Mouse (Mus musculus) heart, adult 2 months (tissue): ENCODE measurements around the gene Mfsd6l. TPM values are rescaled to one million over a fixed set of nuclear protein-coding genes. Genes with fewer than 3 reads are reported as not detected.
A peak's percentile ranks its signal among the peaks of the same experiment; 100 is the strongest.

Source experiments
- DNase-seq, 2 experiments: peaks; one replicate each; pipeline ENCODE4 v3.0.0; 2021
- H3K27ac ChIP-seq: fragments of 200-600 bp; 2 replicates; pipeline ENCODE4 v1.8.1; 2022
- H3K27me3 ChIP-seq: fragments of 200-500 bp; 2 replicates; pipeline ENCODE4 v1.6.1; 2012; ENCODE audit warnings: mild to moderate bottlenecking, low read length, inconsistent platforms, mixed read lengths; ENCODE audit not compliant: control insufficient read depth, insufficient read depth
- H3K36me3 ChIP-seq: fragments of 200-500 bp; 2 replicates; pipeline ENCODE4 v1.6.1; 2012; ENCODE audit warnings: low read length, inconsistent platforms; ENCODE audit not compliant: control insufficient read depth, insufficient read depth
- H3K4me1 ChIP-seq: fragments of 200-500 bp; 2 replicates; pipeline ENCODE4 v1.6.1; 2011; ENCODE audit warnings: low read length; ENCODE audit not compliant: control insufficient read depth, insufficient read depth
- H3K4me3 ChIP-seq: fragments of 200-600 bp; 2 replicates; pipeline ENCODE4 v1.8.1; 2022
- H3K79me2 ChIP-seq: fragments of 200-500 bp; replicated peaks from 2 replicates; pipeline ENCODE4 v1.6.1; 2012; ENCODE audit warnings: mild to moderate bottlenecking, inconsistent platforms, low read length, moderate library complexity, mixed read lengths; ENCODE audit not compliant: control insufficient read depth, insufficient read depth
- H3K9ac ChIP-seq: fragments of 200-500 bp; 2 replicates; pipeline ENCODE4 v1.6.1; 2012; ENCODE audit warnings: low read depth, mild to moderate bottlenecking, control low read depth, inconsistent platforms, low read length, mixed read lengths
- CTCF ChIP-seq: fragments of 200-600 bp; IDR thresholded peaks from 2 replicates; pipeline ENCODE4 v1.8.1; 2022; ENCODE audit warnings: antibody characterized with exemption, mild to moderate bottlenecking, moderate library complexity
- EP300 ChIP-seq: fragments of 200-500 bp; IDR thresholded peaks from 2 replicates; pipeline ENCODE4 v1.6.1; 2011; ENCODE audit warnings: low read depth, low read length, control low read depth; ENCODE audit not compliant: insufficient read depth
- POLR2A ChIP-seq: fragments of 200-500 bp; IDR thresholded peaks from 2 replicates; pipeline ENCODE4 v1.6.1; 2011; ENCODE audit warnings: mild to moderate bottlenecking, low read depth, low read length, control low read depth; ENCODE audit not compliant: insufficient read depth
- WGBS: fragments of 180-500 bp; shearing (Covaris S2); methylation state at CpG from one replicate; pipeline ENCODE4 v1.1.7; 2018; 5-methylcytosine and 5-hydroxymethylcytosine counted together
- intact Hi-C: fragments of 180-260 bp; cut with DNase I; formaldehyde crosslinking; loops from one replicate; pipeline ENCODE4 v1.15.1; 2025
- polyA plus RNA-seq: library from polyadenylated mRNA; depleted of rRNA; stranded (reverse); fragments of >200 nt; gene quantifications from 2 replicates; pipeline ENCODE4 v1.2.3, GENCODE M21; 2012
- total RNA-seq, 2 experiments: library from RNA; stranded (reverse); gene quantifications; 2 replicates each; pipeline ENCODE4 v1.2.3; 2021

The Mfsd6l gene
- total and polyA plus RNA-seq, 3 experiments, result 0.61 TPM; not detected in 2

- no peaks in the 10 kb centered on the region for H3K27me3 ChIP-seq
- DNase-seq, result no peak
- intact Hi-C loops, result loop anchor here (5.0 kb wide), 2 partner anchors 121 to 136 kb away; no protein-coding TSS in a partner anchor
Observed at GRCm38 (mm10) chr11:68585890-68586289, 29.9 kb downstream of the Mfsd6l start.

GRCm38 (mm10) chr11:68586721-68587120, 30.7 kb downstream of the Mfsd6l start, which contains the start of gene Ccdc42:
Ccdc42 (plus strand) TSS chr11:68587021.
- intact Hi-C loops, result loop anchor here (5.0 kb wide), 2 partner anchors 121 to 136 kb away; no protein-coding TSS in a partner anchor
- TF ChIP-seq EP300 (no peak), CTCF (no peak), POLR2A (no peak)
- H3K4me1 ChIP-seq, result no peaks in the 10 kb centered on the region; the same call in 1 of the 2 replicates
- no peaks in the 10 kb centered on the region for H3K79me2 ChIP-seq
- H3K36me3 ChIP-seq, result no peaks in the 10 kb centered on the region
- H3K4me3 ChIP-seq, result no peak within 1 kb of the TSS
- 83% methylated on average over 5 of the region's 5 CpGs for WGBS
- DNase-seq, result no peak
- no peak within 1 kb of the TSS for H3K9ac ChIP-seq
- H3K27ac ChIP-seq, result no peak within 1 kb of the TSS
- H3K27me3 ChIP-seq, result no peaks in the 10 kb centered on the region

More at GRCm38 (mm10) chr11:68585890-68586289, 29.9 kb downstream of the Mfsd6l start:
- WGBS, result 30% methylated on average over 3 of the region's 3 CpGs
- H3K4me1 ChIP-seq, result no peaks in the 10 kb centered on the region; the same call in 1 of the 2 replicates
- H3K27ac ChIP-seq, result no peak overlapping the region
- H3K79me2 ChIP-seq, result no peaks in the 10 kb centered on the region
- H3K36me3 ChIP-seq, result no peaks in the 10 kb centered on the region
- TF ChIP-seq CTCF (peak; percentile 59), EP300 (no peak), POLR2A (no peak)
- H3K9ac ChIP-seq, result no peak overlapping the region
- H3K4me3 ChIP-seq, result no peak overlapping the region

- Histone ChIP-seq H3K79me2 (no peaks in the 10 kb centered on the region), H3K4me3 (no peak overlapping the region), H3K36me3 (no peaks in the 10 kb centered on the region), H3K9ac (no peak overlapping the region), H3K4me1 (no peaks in the 10 kb centered on the region; the same call in 1 of the 2 replicates), H3K27ac (no peak overlapping the region), H3K27me3 (no peaks in the 10 kb centered on the region)
- TF ChIP-seq POLR2A, result no peak
- peak; percentile 79; the same call in 1 of the 2 replicates for TF ChIP-seq EP300
- peak; percentile 97 for TF ChIP-seq CTCF
- DNase-seq, result peak; percentile 77 to 83
- intact Hi-C loops, result loop anchor here (5.0 kb wide), 2 partner anchors 118 to 133 kb away; no protein-coding TSS in a partner anchor
- WGBS, result 56% methylated on average over 8 of the region's 8 CpGs
Observed at GRCm38 (mm10) chr11:68589055-68589809, 33.2 kb downstream of the Mfsd6l start.

- Histone ChIP-seq H3K27me3 (no peaks in the 10 kb centered on the region), H3K27ac (no peak overlapping the region), H3K36me3 (no peaks in the 10 kb centered on the region), H3K9ac (no peak overlapping the region), H3K79me2 (no peaks in the 10 kb centered on the region), H3K4me1 (no peaks in the 10 kb centered on the region; the same call in 1 of the 2 replicates), H3K4me3 (no peak overlapping the region)
- TF ChIP-seq POLR2A (no peak), EP300 (no peak), CTCF (no peak)
- no peak for DNase-seq
- WGBS, result 88% methylated on average over 5 of the region's 5 CpGs
- intact Hi-C loops, result no loop called here
Observed at GRCm38 (mm10) chr11:68591708-68592107, 35.7 kb downstream of the Mfsd6l start.

GRCm38 (mm10) chr11:68593247-68593646, 37.3 kb downstream of the Mfsd6l start:
- no peaks in the 10 kb centered on the region for H3K27me3 ChIP-seq
- no peaks in the 10 kb centered on the region for H3K79me2 ChIP-seq
- intact Hi-C loops, result no loop called here
- WGBS, result 67% methylated on average over 3 of the region's 3 CpGs
- no peak for TF ChIP-seq EP300
- no peaks in the 10 kb centered on the region for H3K36me3 ChIP-seq
- no peak overlapping the region for H3K27ac ChIP-seq
- H3K4me1 ChIP-seq, result no peaks in the 10 kb centered on the region; the same call in 1 of the 2 replicates
- DNase-seq, result no peak
- H3K4me3 ChIP-seq, result no peak overlapping the region
- no peak overlapping the region for H3K9ac ChIP-seq

- H3K27ac ChIP-seq, result no peak overlapping the region
- H3K4me3 ChIP-seq, result no peak overlapping the region
- intact Hi-C loops, result no loop called here
- H3K27me3 ChIP-seq, result no peaks in the 10 kb centered on the region
- no peak for TF ChIP-seq POLR2A
- no peak for TF ChIP-seq EP300
- TF ChIP-seq CTCF, result no peak
- H3K36me3 ChIP-seq, result no peaks in the 10 kb centered on the region
- 92% methylated on average over 2 of the region's 2 CpGs for WGBS
- no peak for DNase-seq
- H3K9ac ChIP-seq, result no peak overlapping the region
- H3K79me2 ChIP-seq, result no peaks in the 10 kb centered on the region
- peaks cover 14% of the 10 kb centered on the region for H3K4me1 ChIP-seq
Observed at GRCm38 (mm10) chr11:68597912-68598311, 41.9 kb downstream of the Mfsd6l start.
